9 mouse cellular contexts compared by ENCODE assay signal in genomic region chr19:5608707-5609106, GRCm38 (mm10). TPM values are rescaled to one million over a fixed set of nuclear protein-coding genes. Genes with fewer than 3 reads are reported as not detected.
DNase-seq lines count a peak whose midpoint lies in the region; ATAC-seq and TF ChIP-seq lines count a peak whose summit lies in the region.
"Had no signal": no experiment of that assay in that cellular context is flagged by ENCODE, and none has a peak within 500 bp of the region (broad histone marks: within the 10 kb centered on the region; RNA-seq: fewer than 3 reads in every experiment).

No protein-coding gene starts in this region.

- peak; percentile 36 for DNase-seq in cerebellum, adult 11-12 months
- DNase-seq in testis, postnatal 10 days (ENCODE audit: low spot score): no peak
- DNase-seq in liver, embryonic 13.5 days: no peak
- DNase-seq in thymus, adult 2 months: no peak
- DNase-seq in thymus, postnatal 14 days: no peak
- DNase-seq in adrenal gland, adult 2 months: no peak

- H3K4me3 ChIP-seq in testis, adult 2 months (ENCODE audit: control insufficient read depth, low read depth, low read length): peak overlapping the region; percentile 99
- H3K4me3 ChIP-seq in liver, embryonic 13.5 days (replicated peaks): peak overlapping the region; percentile 80
- H3K4me3 ChIP-seq in thymus, adult 2 months (ENCODE audit: control insufficient read depth, insufficient read depth, low read length): no peak overlapping the region

- H3K27me3 ChIP-seq in testis, adult 2 months (ENCODE audit: control insufficient read depth, insufficient read depth, low read length): no peaks in the 10 kb centered on the region
- no peaks in the 10 kb centered on the region for H3K27me3 ChIP-seq in liver, embryonic 13.5 days
- no peaks in the 10 kb centered on the region for H3K27me3 ChIP-seq in thymus, adult 2 months (ENCODE audit: control insufficient read depth, insufficient read depth, low read length)

- no peak for TF ChIP-seq POLR2A in testis, adult 2 months (IDR thresholded peaks at IDR 0.05; ENCODE audit: control insufficient read depth, low read depth, low read length)
- no peak for TF ChIP-seq POLR2A in thymus, adult 2 months (IDR thresholded peaks at IDR 0.05; ENCODE audit: control insufficient read depth, extremely low read depth, insufficient read depth, low read length, poor library complexity)

- ATAC-seq in cerebellum, adult (ENCODE audit: insufficient number of reproducible peaks, low FRiP score, low TSS enrichment): no peak
- no peak for ATAC-seq in liver, embryonic 13.5 days (ENCODE audit: low read depth)

- H3K9ac ChIP-seq in liver, embryonic 13.5 days: peak overlapping the region; percentile 81

- H3K4me2 ChIP-seq in liver, embryonic 13.5 days: peak overlapping the region; percentile 88

- peaks cover 6% of the 10 kb centered on the region for H3K36me3 ChIP-seq in testis, adult 2 months (ENCODE audit: control insufficient read depth, insufficient read depth, low read length)
- peaks cover 54% of the 10 kb centered on the region for H3K36me3 ChIP-seq in liver, embryonic 13.5 days
- peaks cover 43% of the 10 kb centered on the region for H3K36me3 ChIP-seq in thymus, adult 2 months (ENCODE audit: control insufficient read depth, insufficient read depth, low read length)

- no peak overlapping the region for H3K27ac ChIP-seq in testis, adult 2 months (ENCODE audit: control insufficient read depth, insufficient read depth, low read depth, low read length)
- H3K27ac ChIP-seq in liver, embryonic 13.5 days: peak overlapping the region; percentile 91
- no peak overlapping the region for H3K27ac ChIP-seq in thymus, adult 2 months (ENCODE audit: control insufficient read depth, insufficient read depth, low read length)

- 89% methylated on average over 13 of the region's 13 CpGs for WGBS in liver, embryonic 13.5 days (ENCODE audit: insufficient replicate concordance)
- WGBS in thymus, adult 2 months: 96% methylated on average over 13 of the region's 13 CpGs

- peaks cover 7% of the 10 kb centered on the region for H3K4me1 ChIP-seq in testis, adult 2 months (ENCODE audit: control insufficient read depth, insufficient read depth, low read length)
- H3K4me1 ChIP-seq in liver, embryonic 13.5 days (replicated peaks): peaks cover 56% of the 10 kb centered on the region
- peaks cover 17% of the 10 kb centered on the region for H3K4me1 ChIP-seq in thymus, adult 2 months (replicated peaks; ENCODE audit: control insufficient read depth, insufficient read depth, low read length)

- no peak for TF ChIP-seq CTCF in testis, adult 2 months (IDR thresholded peaks at IDR 0.05; ENCODE audit: control insufficient read depth, insufficient read depth, insufficient replicate concordance, low read depth, low read length)
- TF ChIP-seq CTCF in thymus, adult 2 months (IDR thresholded peaks at IDR 0.05; ENCODE audit: borderline replicate concordance, control insufficient read depth, extremely low read depth, insufficient read depth, low read length, poor library complexity): no peak

- H3K9me3 ChIP-seq in liver, embryonic 13.5 days (replicated peaks): no peaks in the 10 kb centered on the region

RNA-seq across cellular contexts. Expression of gene Kat5, which starts 1.3 kb away (rescaled TPM):
- polyA plus RNA-seq in testis, adult 2 months (2012; rRNA removed): 108 and 120 TPM in 2 replicates
- polyA plus RNA-seq in liver, embryonic 13.5 days (2015; fragmentation: Nextera tagmentation; extraction: Ambion mirVana): 21.7 and 23.8 TPM in 2 replicates
- 90.0 and 106 TPM in 2 replicates for polyA plus RNA-seq in thymus, adult 2 months (2012; rRNA removed)
- total RNA-seq in adrenal gland, adult 2 months (2021): 10 to 100 TPM; 75.5 to 76.9 TPM
- polyA plus RNA-seq in adrenal gland, adult 2 months (2012; rRNA removed): 43.8 and 54.1 TPM in 2 replicates

RNA-seq across cellular contexts. Expression of gene Rnaseh2c, which starts 7.0 kb away (rescaled TPM):
- polyA plus RNA-seq in testis, adult 2 months (2012; rRNA removed): 27.3 and 36.7 TPM in 2 replicates
- 164 and 176 TPM in 2 replicates for polyA plus RNA-seq in liver, embryonic 13.5 days (2015; fragmentation: Nextera tagmentation; extraction: Ambion mirVana)
- 87.0 and 96.5 TPM in 2 replicates for polyA plus RNA-seq in thymus, adult 2 months (2012; rRNA removed)
- 100 to 1,000 TPM; 109 to 147 TPM for total RNA-seq in adrenal gland, adult 2 months (2021)
- 97.9 and 99.7 TPM in 2 replicates for polyA plus RNA-seq in adrenal gland, adult 2 months (2012; rRNA removed)

RNA-seq across cellular contexts. Expression of gene Rela, which starts 28.6 kb away (rescaled TPM):
- polyA plus RNA-seq in testis, adult 2 months (2012; rRNA removed): 42.5 and 44.5 TPM in 2 replicates
- polyA plus RNA-seq in liver, embryonic 13.5 days (2015; fragmentation: Nextera tagmentation; extraction: Ambion mirVana): 24.5 and 28.8 TPM in 2 replicates
- 112 and 142 TPM in 2 replicates for polyA plus RNA-seq in thymus, adult 2 months (2012; rRNA removed)
- total RNA-seq in adrenal gland, adult 2 months (2021): 100 to 1,000 TPM in 1 of 2 experiments, 10 to 100 TPM in 1; 89.8 to 149 TPM
- polyA plus RNA-seq in adrenal gland, adult 2 months (2012; rRNA removed): 163 and 221 TPM in 2 replicates

RNA-seq across cellular contexts. Expression of gene Ap5b1, which starts 40.9 kb away (rescaled TPM):
- polyA plus RNA-seq in testis, adult 2 months (2012; rRNA removed): 15.4 and 16.7 TPM in 2 replicates
- polyA plus RNA-seq in liver, embryonic 13.5 days (2015; fragmentation: Nextera tagmentation; extraction: Ambion mirVana): 2.3 and 2.9 TPM in 2 replicates
- polyA plus RNA-seq in thymus, adult 2 months (2012; rRNA removed): 35.0 and 38.9 TPM in 2 replicates
- 1 to 10 TPM; 8.4 to 9.4 TPM for total RNA-seq in adrenal gland, adult 2 months (2021)
- polyA plus RNA-seq in adrenal gland, adult 2 months (2012; rRNA removed): 12.8 and 16.8 TPM in 2 replicates

RNA-seq across cellular contexts. Expression of gene Ovol1, which starts 48.3 kb away (rescaled TPM):
- 8.5 and 10.1 TPM in 2 replicates for polyA plus RNA-seq in testis, adult 2 months (2012; rRNA removed)
- 0.06 and 0.09 TPM in 2 replicates for polyA plus RNA-seq in liver, embryonic 13.5 days (2015; fragmentation: Nextera tagmentation; extraction: Ambion mirVana)
- polyA plus RNA-seq in thymus, adult 2 months (2012; rRNA removed): 1.4 and 1.9 TPM in 2 replicates
- total RNA-seq in adrenal gland, adult 2 months (2021): not detected
- not detected in 2 replicates for polyA plus RNA-seq in adrenal gland, adult 2 months (2012; rRNA removed)
- total RNA-seq: left cerebral cortex, adult 8-10 months had no signal
